Mouse (Mus musculus) lung, embryonic 16.5 days (tissue): Measurements from ENCODE around the gene Ccdc38. TPM values are rescaled to one million over a fixed set of nuclear protein-coding genes. Genes with fewer than 3 reads are reported as not detected.
"Not testable (repeated sequence)": the region's sequence is repeated elsewhere in the genome, so short reads cannot be mapped to it uniquely, and the experiment has no call there.

Source experiments
- ATAC-seq: fragments of 200-750 bp; cut with Nextera tagmentation; 2 replicates; pipeline ENCODE4 v1.8.0; 2017; ENCODE audit warnings: low read depth, mild to moderate bottlenecking, moderate library complexity
- H3K27ac ChIP-seq: fragments of 300-500 bp; sonication (generic); 2 replicates; pipeline ENCODE4 v1.5.1; 2014; ENCODE audit warnings: mild to moderate bottlenecking, control low read depth, low read length
- H3K27me3 ChIP-seq: fragments of 300-500 bp; sonication (generic); 2 replicates; pipeline ENCODE4 v1.6.1; 2014; ENCODE audit warnings: low read depth, low read length, mixed read lengths; ENCODE audit not compliant: control insufficient read depth, insufficient read depth
- H3K36me3 ChIP-seq: fragments of 300-500 bp; sonication (generic); 2 replicates; pipeline ENCODE4 v1.6.1; 2014; ENCODE audit warnings: low read length; ENCODE audit not compliant: control insufficient read depth, insufficient read depth
- H3K4me1 ChIP-seq: fragments of 300-500 bp; sonication (generic); replicated peaks from 2 replicates; pipeline ENCODE4 v1.6.1; 2014; ENCODE audit warnings: low read length, mixed read lengths; ENCODE audit not compliant: control insufficient read depth, insufficient read depth
- H3K4me2 ChIP-seq: fragments of 300-500 bp; sonication (generic); 2 replicates; pipeline ENCODE4 v1.6.1; 2014; ENCODE audit warnings: low read depth, low read length, control low read depth
- H3K4me3 ChIP-seq: fragments of 300-500 bp; sonication (generic); 2 replicates; pipeline ENCODE4 v1.5.1; 2014; ENCODE audit warnings: mild to moderate bottlenecking, low read length, control low read depth
- H3K9ac ChIP-seq: fragments of 300-500 bp; sonication (generic); 2 replicates; pipeline ENCODE4 v1.6.1; 2014; ENCODE audit warnings: low read length, control low read depth
- H3K9me3 ChIP-seq: fragments of 300-500 bp; sonication (generic); 2 replicates; pipeline ENCODE4 v1.6.1; 2016; ENCODE audit warnings: low read length; ENCODE audit not compliant: control insufficient read depth
- WGBS: fragments of 180-500 bp; shearing (Covaris S2); extraction: QIAGEN DNeasy Blood & Tissue Kit; methylation state at CpG from one replicate; pipeline ENCODE4 v1.1.7; 2014; 5-methylcytosine and 5-hydroxymethylcytosine counted together
- polyA plus RNA-seq: library from polyadenylated mRNA; unstranded; fragments of >200 nt; fragmentation: Nextera tagmentation; extraction: Ambion mirVana; gene quantifications from 2 replicates; pipeline ENCODE4 v1.2.1, GENCODE M21; 2015

Ccdc38 gene
- polyA plus RNA-seq, 1 experiment from 2014 or later, result 0.24 TPM

GRCm38 (mm10) chr10:93542356-93542755 lies 1.9 kb downstream of the Ccdc38 start:
- H3K4me1 ChIP-seq, result peaks cover 6% of the 10 kb centered on the region
- H3K4me2 ChIP-seq, result no peak overlapping the region
- no peaks in the 10 kb centered on the region for H3K9me3 ChIP-seq
- no peak overlapping the region for H3K9ac ChIP-seq
- H3K4me3 ChIP-seq, result no peak overlapping the region
- H3K36me3 ChIP-seq, result no peaks in the 10 kb centered on the region
- ATAC-seq, result no peak
- WGBS, result 31% methylated on average over 4 of the region's 4 CpGs
- no peaks in the 10 kb centered on the region; the same call in 1 of the 2 replicates for H3K27me3 ChIP-seq
- H3K27ac ChIP-seq, result no peak overlapping the region

GRCm38 (mm10) chr10:93543176-93543575 lies 2.7 kb downstream of the Ccdc38 start:
- no peaks in the 10 kb centered on the region for H3K27me3 ChIP-seq
- H3K9me3 ChIP-seq, result no peaks in the 10 kb centered on the region
- 55% methylated on average over 6 of the region's 6 CpGs for WGBS

GRCm38 (mm10) chr10:93544172-93544571 lies 3.7 kb downstream of the Ccdc38 start:
- no peaks in the 10 kb centered on the region for H3K9me3 ChIP-seq
- 69% methylated on average over 5 of the region's 5 CpGs for WGBS
- ATAC-seq, result no peak
- no peak overlapping the region for H3K4me2 ChIP-seq
- no peak overlapping the region for H3K9ac ChIP-seq
- no peak overlapping the region for H3K27ac ChIP-seq
- H3K36me3 ChIP-seq, result no peaks in the 10 kb centered on the region
- H3K27me3 ChIP-seq, result no peaks in the 10 kb centered on the region
- no peak overlapping the region for H3K4me3 ChIP-seq
- peaks cover 6% of the 10 kb centered on the region for H3K4me1 ChIP-seq

More at GRCm38 (mm10) chr10:93543176-93543575, 2.7 kb downstream of the Ccdc38 start:
- no peaks in the 10 kb centered on the region for H3K36me3 ChIP-seq
- H3K4me2 ChIP-seq, result no peak overlapping the region
- no peak overlapping the region for H3K9ac ChIP-seq
- no peak overlapping the region for H3K27ac ChIP-seq
- H3K4me1 ChIP-seq, result peaks cover 6% of the 10 kb centered on the region
- no peak overlapping the region for H3K4me3 ChIP-seq
- ATAC-seq, result no peak

GRCm38 (mm10) chr10:93547741-93548270 lies 7.4 kb downstream of the Ccdc38 start:
- Histone ChIP-seq H3K9me3 (no peaks in the 10 kb centered on the region), H3K36me3 (no peaks in the 10 kb centered on the region), H3K4me3 (no peak overlapping the region), H3K27me3 (no peaks in the 10 kb centered on the region), H3K4me2 (no peak overlapping the region), H3K4me1 (no peaks in the 10 kb centered on the region), H3K27ac (no peak overlapping the region), H3K9ac (no peak overlapping the region)
- WGBS, result 86% methylated on average over 4 of the region's 4 CpGs
- no peak for ATAC-seq

- H3K27me3 ChIP-seq, result no peaks in the 10 kb centered on the region
- no peaks in the 10 kb centered on the region for H3K36me3 ChIP-seq
- H3K9ac ChIP-seq, result no peak overlapping the region
- WGBS, result 10% methylated on average over 7 of the region's 7 CpGs
- no peaks in the 10 kb centered on the region for H3K4me1 ChIP-seq
- H3K27ac ChIP-seq, result no peak overlapping the region
- no peak overlapping the region for H3K4me2 ChIP-seq
- no peaks in the 10 kb centered on the region for H3K9me3 ChIP-seq
- ATAC-seq, result peak; percentile 56
- H3K4me3 ChIP-seq, result no peak overlapping the region
Measured at GRCm38 (mm10) chr10:93548991-93549390, 8.6 kb downstream of the Ccdc38 start.

GRCm38 (mm10) chr10:93549821-93550220 lies 9.4 kb downstream of the Ccdc38 start:
- ATAC-seq, result no peak
- Histone ChIP-seq H3K4me2 (no peak overlapping the region), H3K27ac (no peak overlapping the region), H3K27me3 (no peaks in the 10 kb centered on the region), H3K9ac (no peak overlapping the region), H3K4me1 (no peaks in the 10 kb centered on the region), H3K4me3 (no peak overlapping the region), H3K36me3 (no peaks in the 10 kb centered on the region), H3K9me3 (no peaks in the 10 kb centered on the region)
- 46% methylated on average over 10 of the region's 10 CpGs for WGBS

GRCm38 (mm10) chr10:93552596-93552995 lies 12.2 kb downstream of the Ccdc38 start:
- Histone ChIP-seq H3K9me3 (no peaks in the 10 kb centered on the region), H3K36me3 (no peaks in the 10 kb centered on the region), H3K4me3 (no peak overlapping the region), H3K9ac (no peak overlapping the region), H3K4me1 (no peaks in the 10 kb centered on the region), H3K4me2 (no peak overlapping the region), H3K27me3 (no peaks in the 10 kb centered on the region), H3K27ac (no peak overlapping the region)
- no peak for ATAC-seq
- 75% methylated on average over 8 of the region's 8 CpGs for WGBS

GRCm38 (mm10) chr10:93557971-93558370 lies 17.5 kb downstream of the Ccdc38 start:
- H3K4me3 ChIP-seq, H3K27me3 ChIP-seq, H3K4me2 ChIP-seq, H3K9me3 ChIP-seq, H3K36me3 ChIP-seq, ATAC-seq, H3K4me1 ChIP-seq, H3K27ac ChIP-seq, H3K9ac ChIP-seq: not testable (repeated sequence)
- WGBS, result 67% methylated on average over 2 of the region's 2 CpGs

GRCm38 (mm10) chr10:93559786-93560185 lies 19.4 kb downstream of the Ccdc38 start:
- Histone ChIP-seq H3K9me3 (no peaks in the 10 kb centered on the region), H3K4me1 (no peaks in the 10 kb centered on the region), H3K4me3 (no peak overlapping the region), H3K9ac (no peak overlapping the region), H3K27me3 (no peaks in the 10 kb centered on the region), H3K4me2 (no peak overlapping the region), H3K27ac (no peak overlapping the region), H3K36me3 (no peaks in the 10 kb centered on the region)
- 50% methylated on average over 9 of the region's 9 CpGs for WGBS
- ATAC-seq, result no peak
